Mouse (Mus musculus): Measurements from ENCODE around the gene Cxadr.

- TF ChIP-seq EP300 (IDR thresholded peaks at IDR 0.05; ENCODE audit: low read depth) (no peak), CTCF (IDR thresholded peaks at IDR 0.05; ENCODE audit: low read depth) (no peak)
Observed at GRCm38 (mm10) chr16:78267453-78267852, 33.8 kb upstream of the Cxadr start.
